19 mouse cellular contexts compared by ENCODE assay signal in genomic region chr3:112985094-112985636, GRCm38 (mm10).
DNase-seq lines count a peak whose midpoint lies in the region; ATAC-seq and TF ChIP-seq lines count a peak whose summit lies in the region.
"Had no signal": no experiment of that assay in that cellular context is flagged by ENCODE, and none has a peak within 500 bp of the region (broad histone marks: within the 10 kb centered on the region; RNA-seq: fewer than 3 reads in every experiment).

No protein-coding gene starts in this region.

- ATAC-seq in hindbrain, embryonic 16.5 days = peak; percentile 52; the same call in 1 of the 2 replicates
- no peak for ATAC-seq in hindbrain, embryonic 12.5 days (ENCODE audit: low FRiP score)
- 0 out of 2 replicates have a peak, but pooled peaks have one; percentile 4 for ATAC-seq in G1E (ENCODE audit: extremely low read depth, insufficient number of reproducible peaks, low FRiP score, poor library complexity, severe bottlenecking)
- ATAC-seq in midbrain, embryonic 15.5 days (replicated peaks) = peak; percentile 88
- ATAC-seq: forebrain, embryonic 15.5 days; intestine, embryonic 16.5 days had no signal

- no peak overlapping the region for H3K4me3 ChIP-seq in hindbrain, embryonic 16.5 days (ENCODE audit: low read length)
- no peak overlapping the region for H3K4me3 ChIP-seq in hindbrain, embryonic 12.5 days
- H3K4me3 ChIP-seq in G1E (ENCODE audit: low read depth, low read length) = no peak overlapping the region
- no peak overlapping the region for H3K4me3 ChIP-seq in midbrain, embryonic 15.5 days
- H3K4me3 ChIP-seq: embryonic facial prominence, embryonic 12.5 days; forebrain, embryonic 15.5 days; heart, embryonic 12.5 days had no signal

- WGBS in hindbrain, embryonic 16.5 days = 67% methylated on average over 10 of the region's 10 CpGs
- WGBS in hindbrain, embryonic 12.5 days = 75% methylated on average over 10 of the region's 10 CpGs
- 58% methylated on average over 10 of the region's 10 CpGs for WGBS in midbrain, embryonic 15.5 days

- no peak overlapping the region for H3K4me2 ChIP-seq in hindbrain, embryonic 16.5 days (ENCODE audit: low read length)
- no peak overlapping the region for H3K4me2 ChIP-seq in hindbrain, embryonic 12.5 days (replicated peaks)
- H3K4me2 ChIP-seq in midbrain, embryonic 15.5 days = peak overlapping the region; percentile 15; the same call in 1 of the 2 replicates
- H3K4me2 ChIP-seq: embryonic facial prominence, embryonic 12.5 days; forebrain, embryonic 15.5 days; heart, embryonic 12.5 days had no signal

- no peaks in the 10 kb centered on the region for H3K36me3 ChIP-seq in hindbrain, embryonic 16.5 days (ENCODE audit: control insufficient read depth, insufficient read depth, low read length)
- no peaks in the 10 kb centered on the region for H3K36me3 ChIP-seq in hindbrain, embryonic 12.5 days
- no peaks in the 10 kb centered on the region for H3K36me3 ChIP-seq in G1E (replicated peaks)
- no peaks in the 10 kb centered on the region for H3K36me3 ChIP-seq in midbrain, embryonic 15.5 days (replicated peaks)
- H3K36me3 ChIP-seq: embryonic facial prominence, embryonic 12.5 days; forebrain, embryonic 15.5 days; heart, embryonic 12.5 days had no signal

- no peak for DNase-seq in G1E (ENCODE audit: low spot score)
- DNase-seq in brain, embryonic 14.5 days (ENCODE audit: low read depth) = peak; percentile 59
- no peak for DNase-seq in heart, adult 18-20 months
- DNase-seq in urinary bladder, postnatal 10 days (ENCODE audit: low spot score) = no peak
- DNase-seq: adrenal gland, adult 8-10 months; adrenal gland, postnatal 36 days; cerebellum, adult 11 months; cerebellum, adult 8-10 months; cerebellum, postnatal 25 days; gastrocnemius, postnatal 14 days; heart, postnatal 36 days had no signal

- TF ChIP-seq POLR2A in brain, embryonic 14.5 days (IDR thresholded peaks at IDR 0.05; ENCODE audit: borderline replicate concordance, extremely low read depth, insufficient read depth, insufficient read length, poor library complexity, severe bottlenecking) = no peak

- no peak overlapping the region for H3K9ac ChIP-seq in hindbrain, embryonic 16.5 days (ENCODE audit: low read depth, low read length)
- H3K9ac ChIP-seq in hindbrain, embryonic 12.5 days = no peak overlapping the region
- H3K9ac ChIP-seq in midbrain, embryonic 15.5 days = no peak overlapping the region
- H3K9ac ChIP-seq: embryonic facial prominence, embryonic 12.5 days; forebrain, embryonic 15.5 days; heart, embryonic 12.5 days had no signal

- no peaks in the 10 kb centered on the region for H3K27me3 ChIP-seq in hindbrain, embryonic 16.5 days (replicated peaks; ENCODE audit: control insufficient read depth, insufficient read depth, low read length)
- no peaks in the 10 kb centered on the region for H3K27me3 ChIP-seq in hindbrain, embryonic 12.5 days
- H3K27me3 ChIP-seq in G1E (ENCODE audit: insufficient read depth, low read length) = no peaks in the 10 kb centered on the region
- H3K27me3 ChIP-seq in midbrain, embryonic 15.5 days (replicated peaks) = no peaks in the 10 kb centered on the region
- H3K27me3 ChIP-seq: CH12.LX; embryonic facial prominence, embryonic 12.5 days; forebrain, embryonic 15.5 days; heart, embryonic 12.5 days had no signal

- no peak overlapping the region for H3K27ac ChIP-seq in hindbrain, embryonic 16.5 days (ENCODE audit: low read depth, low read length)
- no peak overlapping the region for H3K27ac ChIP-seq in hindbrain, embryonic 12.5 days
- 0 out of 2 replicates have a peak overlapping the region, but pooled peaks have one; percentile 29 for H3K27ac ChIP-seq in midbrain, embryonic 15.5 days
- H3K27ac ChIP-seq: embryonic facial prominence, embryonic 12.5 days; forebrain, embryonic 15.5 days had no signal

- no peak for TF ChIP-seq CTCF in G1E (IDR thresholded peaks at IDR 0.05; ENCODE audit: low read depth, low read length)
- TF ChIP-seq CTCF in brain, embryonic 14.5 days (IDR thresholded peaks at IDR 0.05; ENCODE audit: borderline replicate concordance, extremely low read depth, insufficient read depth, insufficient read length) = no peak

- no peaks in the 10 kb centered on the region for H3K9me3 ChIP-seq in hindbrain, embryonic 16.5 days (ENCODE audit: control insufficient read depth, low read length)
- H3K9me3 ChIP-seq in hindbrain, embryonic 12.5 days (replicated peaks) = no peaks in the 10 kb centered on the region
- no peaks in the 10 kb centered on the region; the same call in 1 of the 2 replicates for H3K9me3 ChIP-seq in G1E (replicated peaks)
- H3K9me3 ChIP-seq in midbrain, embryonic 15.5 days = no peaks in the 10 kb centered on the region
- H3K9me3 ChIP-seq: embryonic facial prominence, embryonic 12.5 days; forebrain, embryonic 15.5 days; heart, embryonic 12.5 days had no signal

- H3K4me1 ChIP-seq in hindbrain, embryonic 16.5 days (ENCODE audit: control insufficient read depth, insufficient read depth, low read depth, low read length) = no peaks in the 10 kb centered on the region
- no peaks in the 10 kb centered on the region for H3K4me1 ChIP-seq in hindbrain, embryonic 12.5 days
- no peaks in the 10 kb centered on the region for H3K4me1 ChIP-seq in G1E (ENCODE audit: insufficient read depth, low read depth, low read length)
- H3K4me1 ChIP-seq in midbrain, embryonic 15.5 days = no peaks in the 10 kb centered on the region
- H3K4me1 ChIP-seq: embryonic facial prominence, embryonic 12.5 days; forebrain, embryonic 15.5 days; heart, embryonic 12.5 days had no signal
